ENCODE assay signal across 22 mouse cellular contexts in the genomic region with DNA sequence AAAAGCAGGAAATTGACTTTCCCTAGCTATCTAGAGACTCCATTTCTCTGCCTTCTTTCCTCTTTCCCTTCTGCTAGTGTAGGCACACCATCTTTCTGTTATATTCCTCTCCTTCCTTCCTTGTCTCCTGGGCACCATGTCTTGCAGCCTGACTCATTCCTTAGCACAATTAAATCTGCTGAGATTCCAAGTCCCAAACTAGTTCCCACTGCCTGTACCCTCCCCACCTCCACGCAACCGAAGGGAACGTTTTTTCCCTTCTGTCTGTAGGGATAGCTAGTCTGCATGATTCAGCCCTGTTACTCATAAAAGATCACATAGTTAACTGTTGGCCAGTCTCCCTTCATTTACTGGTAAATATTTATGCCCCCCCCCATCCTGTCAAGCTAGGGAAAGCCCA.
A peak's percentile ranks its signal among the peaks of the same experiment; 100 is the strongest.
DNase-seq lines count a peak whose midpoint lies in the region; ATAC-seq lines count a peak whose summit lies in the region.
"Had no signal": no experiment of that assay in that cellular context is flagged by ENCODE, and none has a peak within 500 bp of the region (broad histone marks: within the 10 kb centered on the region; RNA-seq: fewer than 3 reads in every experiment).

No protein-coding gene starts in this region.

- no peaks in the 10 kb centered on the region for H3K36me3 ChIP-seq in liver, embryonic 12.5 days
- H3K36me3 ChIP-seq: forebrain, embryonic 12.5 days; G1E; heart, embryonic 10.5 days; hindbrain, embryonic 13.5 days had no signal

- intact Hi-C loops in heart, postnatal 25 days (cut with DNase I): no loop called here

- DNase-seq in heart, adult 11 months: peak; percentile 60
- no peak for DNase-seq in heart, postnatal 25 days (ENCODE audit: low spot score)
- peak; percentile 11 for DNase-seq in right cerebral cortex, postnatal 25 days
- DNase-seq in right cerebral cortex, postnatal 4 days: no peak
- peak; percentile 57 for DNase-seq in brain, adult 2 months (ENCODE audit: low read depth, low spot score)
- no peak for DNase-seq in spleen, postnatal 14 days (ENCODE audit: low spot score in 2 of 2)
- DNase-seq: adrenal gland, postnatal 14 days; cerebellum, adult 2 months; cerebellum, postnatal 10 days; gastrocnemius, adult 2 months; gastrocnemius, postnatal 36 days; heart, adult 18-20 months; heart, postnatal 10 days had no signal

- no peaks in the 10 kb centered on the region for H3K9me3 ChIP-seq in liver, embryonic 12.5 days (replicated peaks)
- H3K9me3 ChIP-seq: forebrain, embryonic 12.5 days; G1E; heart, embryonic 10.5 days; hindbrain, embryonic 13.5 days had no signal

- WGBS in liver, embryonic 12.5 days (ENCODE audit: insufficient replicate concordance): 71% methylated on average over 3 of the region's 3 CpGs

- no peak for ATAC-seq in liver, embryonic 12.5 days
- ATAC-seq: activated CD4-positive, CD25-positive, alpha-beta regulatory T cell, adult 4 months; CD4-positive, CD25-positive, alpha-beta regulatory T cell, adult 4 months; forebrain, embryonic 16.5 days; hindbrain, postnatal 0 days had no signal

- H3K4me2 ChIP-seq in liver, embryonic 12.5 days: no peak overlapping the region
- H3K4me2 ChIP-seq: forebrain, embryonic 12.5 days; hindbrain, embryonic 13.5 days had no signal

- no peaks in the 10 kb centered on the region for H3K27me3 ChIP-seq in liver, embryonic 12.5 days (replicated peaks)
- H3K27me3 ChIP-seq: forebrain, embryonic 12.5 days; hindbrain, embryonic 13.5 days had no signal

- H3K4me1 ChIP-seq in liver, embryonic 12.5 days: no peaks in the 10 kb centered on the region
- H3K4me1 ChIP-seq: heart, embryonic 10.5 days; hindbrain, embryonic 13.5 days had no signal

- H3K9ac ChIP-seq in liver, embryonic 12.5 days: no peak overlapping the region
- H3K9ac ChIP-seq: forebrain, embryonic 12.5 days; hindbrain, embryonic 13.5 days had no signal

- H3K27ac ChIP-seq in liver, embryonic 12.5 days: no peak overlapping the region
- H3K27ac ChIP-seq: forebrain, embryonic 12.5 days; gastrocnemius, adult 2 months; heart, embryonic 10.5 days; hindbrain, embryonic 13.5 days; hindbrain, postnatal 0 days had no signal

- no peak overlapping the region for H3K4me3 ChIP-seq in liver, embryonic 12.5 days
- H3K4me3 ChIP-seq: forebrain, embryonic 12.5 days; gastrocnemius, adult 2 months; heart, embryonic 10.5 days; hindbrain, embryonic 13.5 days had no signal

Comparison
In these comparisons a context has a peak if more than half of its experiments do, and no peak if none do; other contexts are left out.
1. DNase-seq: peak in heart, adult 11 months (single experiment), right cerebral cortex, postnatal 25 days (single experiment) and brain, adult 2 months (single experiment); none in heart, postnatal 25 days (single experiment), right cerebral cortex, postnatal 4 days (single experiment) and spleen, postnatal 14 days (0 of 2).